In the genomic region with DNA sequence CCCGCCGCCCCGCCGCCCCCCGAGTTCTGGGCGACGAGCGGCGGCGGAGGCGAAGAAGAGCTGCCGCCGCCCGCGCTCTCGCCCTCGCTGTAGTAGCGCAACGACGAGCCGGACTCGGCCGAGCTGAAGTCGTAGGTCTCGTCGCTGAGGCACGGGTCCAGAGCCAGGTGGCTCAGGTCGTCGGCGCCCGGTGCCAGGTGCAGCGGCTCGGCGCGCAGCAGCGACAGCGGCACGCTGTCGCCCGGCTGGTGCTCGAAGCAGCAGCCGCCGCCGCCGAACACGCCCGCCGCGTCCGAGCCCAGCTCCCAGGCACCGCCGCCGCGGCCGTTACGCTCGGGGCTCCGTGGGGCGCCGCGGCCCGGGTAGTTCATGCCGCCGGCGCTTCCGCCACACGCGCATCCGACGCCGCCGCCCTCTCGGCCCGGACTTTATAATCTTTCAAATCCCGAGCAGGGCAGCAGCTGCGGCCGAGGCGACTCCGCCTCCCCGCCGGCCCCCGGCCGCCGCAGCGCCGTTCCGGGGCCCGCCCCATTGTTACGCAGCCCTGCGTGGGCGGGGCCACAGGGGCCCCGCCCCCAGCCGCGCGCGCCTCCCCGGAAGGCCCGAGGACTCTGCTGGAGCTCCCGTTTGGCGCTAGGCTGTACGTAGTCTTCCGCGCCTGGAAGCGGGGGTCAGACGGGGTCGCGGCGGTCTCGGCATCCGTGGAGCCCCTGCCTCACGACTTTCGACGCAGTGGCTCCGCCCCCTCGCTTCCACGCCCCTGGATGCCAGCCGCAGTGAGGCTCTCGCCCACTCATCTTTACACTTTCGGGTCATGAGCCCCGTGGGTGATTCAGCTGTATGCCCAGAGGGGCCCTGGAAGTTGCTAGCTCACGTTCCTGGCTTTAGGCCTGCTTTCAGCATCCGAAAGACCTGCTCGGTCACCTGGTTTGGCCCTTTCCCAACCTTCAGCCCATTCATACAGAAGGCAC, we compare ENCODE assay signal across 7 mouse cellular contexts. TPM values are rescaled to one million over a fixed set of nuclear protein-coding genes. Genes with fewer than 3 reads are reported as not detected.
A peak's percentile ranks its signal among the peaks of the same experiment; 100 is the strongest.
DNase-seq lines count a peak whose midpoint lies in the region; ATAC-seq lines count a peak whose summit lies in the region.

Ddhd1 (minus strand) TSS at position 503 of the 971 bp plus-strand sequence.

- peak within 1 kb of the TSS; percentile 91 for H3K9ac ChIP-seq in intestine, embryonic 16.5 days (ENCODE audit: low read depth, low read length)
- H3K9ac ChIP-seq in midbrain, embryonic 11.5 days (ENCODE audit: low read length): peak within 1 kb of the TSS; percentile 88

- H3K27ac ChIP-seq in intestine, embryonic 16.5 days (ENCODE audit: low read length): peak within 1 kb of the TSS; percentile 93
- H3K27ac ChIP-seq in midbrain, embryonic 11.5 days (ENCODE audit: low read depth, low read length): peak within 1 kb of the TSS; percentile 87

- H3K4me2 ChIP-seq in intestine, embryonic 16.5 days (ENCODE audit: low read depth, low read length): peak within 1 kb of the TSS; percentile 91
- peak within 1 kb of the TSS; percentile 72 for H3K4me2 ChIP-seq in midbrain, embryonic 11.5 days

- H3K4me1 ChIP-seq in intestine, embryonic 16.5 days (ENCODE audit: control insufficient read depth, insufficient read depth, low read length): peaks cover 19% of the 10 kb centered on the region
- peaks cover 13% of the 10 kb centered on the region for H3K4me1 ChIP-seq in midbrain, embryonic 11.5 days (ENCODE audit: control insufficient read depth, insufficient read depth, low read length)

- no peaks in the 10 kb centered on the region for H3K36me3 ChIP-seq in intestine, embryonic 16.5 days (ENCODE audit: control insufficient read depth, insufficient read depth, low read length)
- no peaks in the 10 kb centered on the region for H3K36me3 ChIP-seq in midbrain, embryonic 11.5 days (ENCODE audit: control insufficient read depth, insufficient read depth, low read length)

- no peaks in the 10 kb centered on the region for H3K27me3 ChIP-seq in intestine, embryonic 16.5 days (replicated peaks; ENCODE audit: control insufficient read depth, insufficient read depth, low read length)
- H3K27me3 ChIP-seq in midbrain, embryonic 11.5 days (ENCODE audit: control insufficient read depth, insufficient read depth, low read length): no peaks in the 10 kb centered on the region

- peak; percentile 92 for ATAC-seq in intestine, embryonic 16.5 days
- peak; percentile 97 for ATAC-seq in midbrain, embryonic 11.5 days (ENCODE audit: low FRiP score)

- intact Hi-C loops in left cerebral cortex, postnatal 36 days (cut with DNase I): loop anchor here (5.0 kb wide), 1 partner anchor 41 kb away; no protein-coding TSS in a partner anchor

- no peaks in the 10 kb centered on the region for H3K9me3 ChIP-seq in intestine, embryonic 16.5 days (ENCODE audit: control insufficient read depth, low read length)
- H3K9me3 ChIP-seq in midbrain, embryonic 11.5 days (ENCODE audit: control insufficient read depth, low read length): no peaks in the 10 kb centered on the region

- H3K4me3 ChIP-seq in intestine, embryonic 16.5 days (ENCODE audit: low read length): peak within 1 kb of the TSS; percentile 89
- H3K4me3 ChIP-seq in midbrain, embryonic 11.5 days (ENCODE audit: low read depth, low read length): peak within 1 kb of the TSS; percentile 86

- under 1% methylated on average over 110 of the region's 123 CpGs for WGBS in intestine, embryonic 16.5 days
- WGBS in midbrain, embryonic 11.5 days: under 1% methylated on average over 110 of the region's 123 CpGs

- peak; percentile 93 for DNase-seq in adrenal gland, adult 2 months
- peak; percentile 75 for DNase-seq in embryo, embryonic 11.5 days (ENCODE audit: low read depth, low spot score)
- DNase-seq in gastrocnemius, postnatal 4 days (ENCODE audit: low spot score in 2 of 2): peak; percentile 78 to 85
- peak; percentile 85 to 92 for DNase-seq in left cerebral cortex, postnatal 36 days (ENCODE audit: low spot score in 2 of 2)
- peak; percentile 99 for DNase-seq in midbrain, embryonic 11.5 days (ENCODE audit: low spot score, missing footprints)
- peak; percentile 78 for DNase-seq in skeletal muscle tissue, adult 2 months (ENCODE audit: low read depth, low spot score)

RNA-seq across cellular contexts. Expression of gene Ddhd1, which starts in this region (rescaled TPM):
- total RNA-seq in adrenal gland, adult 2 months (2021): 10 to 100 TPM; 19.9 to 20.9 TPM
- polyA plus RNA-seq in adrenal gland, adult 2 months (2012; rRNA removed): 8.3 and 9.7 TPM in 2 replicates
- 10 to 100 TPM; 13.0 to 17.9 TPM for total RNA-seq in gastrocnemius, postnatal 4 days (2021)
- 5.8 and 6.5 TPM in 2 replicates for polyA plus RNA-seq in intestine, embryonic 16.5 days (2015; fragmentation: Nextera tagmentation; extraction: Ambion mirVana)
- total RNA-seq in left cerebral cortex, postnatal 36 days (2021): 10 to 100 TPM; 70.1 to 92.5 TPM
- 12.6 and 12.8 TPM in 2 replicates for polyA plus RNA-seq in midbrain, embryonic 11.5 days (2014; fragmentation: Nextera tagmentation; extraction: Ambion mirVana)

Comparison
In these comparisons a context has a peak if more than half of its experiments do, and no peak if none do; other contexts are left out.
1. Peak in every context shown above with its lines: DNase-seq, ATAC-seq, H3K4me3 ChIP-seq and H3K27ac ChIP-seq.